Mouse (Mus musculus) monocyte, adult 2 months (primary cell): ENCODE results near the gene Pth1r.

Source experiments
- DNase-seq, 2 experiments: peaks; one replicate each; pipeline ENCODE4 v3.0.0; 2022; ENCODE audit warnings: low spot score in 2 of 2, low read depth in 1 of 2

Pth1r gene

DNA sequence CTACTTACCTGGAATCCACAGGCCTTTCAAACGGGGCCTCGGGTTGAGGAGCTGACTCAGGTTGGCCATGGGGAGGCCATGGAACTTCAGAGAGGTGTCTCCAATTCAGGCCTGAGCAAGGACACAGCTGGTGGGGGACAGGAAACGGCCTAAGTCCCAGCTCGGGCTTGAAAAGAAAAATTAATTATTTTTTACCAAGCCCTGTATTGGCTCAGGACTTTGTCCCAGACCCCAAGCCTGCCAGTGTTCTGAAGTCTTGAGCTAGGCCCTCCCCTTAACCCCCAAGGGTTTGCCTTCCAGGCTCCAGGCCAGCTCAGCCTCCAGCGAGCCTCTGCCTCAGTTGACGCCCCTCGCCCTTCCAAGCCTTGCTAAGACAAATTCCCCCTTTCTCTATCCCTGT is at the start of gene Pth1r:
TSS of gene Pth1r (minus strand) at position 185 of the 400 bp plus-strand sequence.
- DNase-seq, result no peak

- DNase-seq, result no peak
Measured at GRCm38 (mm10) chr9:110790462-110790861, 43.5 kb upstream of the Pth1r start.

- DNase-seq, result no peak
Measured at GRCm38 (mm10) chr9:110788169-110788568, 41.2 kb upstream of the Pth1r start.

- DNase-seq, result no peak
Measured at GRCm38 (mm10) chr9:110783611-110784010, 36.7 kb upstream of the Pth1r start.

- no peak for DNase-seq
Measured at GRCm38 (mm10) chr9:110781731-110782130, 34.8 kb upstream of the Pth1r start.

DNA sequence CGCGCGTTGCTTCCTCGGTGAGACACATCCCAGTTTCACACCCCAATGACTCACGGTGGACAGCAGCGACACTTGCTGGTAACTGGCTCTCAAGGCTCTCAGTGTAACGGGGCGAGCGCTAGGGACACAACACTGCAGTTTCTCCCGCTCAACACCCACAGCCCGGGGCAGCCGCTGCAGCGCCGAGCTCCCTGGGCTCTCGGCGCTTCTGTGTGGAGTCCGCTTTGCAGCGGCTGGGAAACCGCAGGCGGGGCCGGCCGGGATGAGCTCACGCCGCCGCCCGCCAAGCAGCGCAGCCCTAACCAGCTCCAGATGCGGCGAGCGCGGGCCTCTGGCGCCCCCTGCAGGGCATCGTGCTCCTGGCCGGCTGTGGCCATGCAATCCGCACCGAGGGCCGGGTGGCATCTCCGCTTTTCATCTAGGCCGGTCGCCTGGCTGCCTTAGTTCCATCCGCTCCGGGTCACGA is 34.3 kb upstream of the Pth1r start:
- peak; percentile 73 to 87 for DNase-seq

DNA sequence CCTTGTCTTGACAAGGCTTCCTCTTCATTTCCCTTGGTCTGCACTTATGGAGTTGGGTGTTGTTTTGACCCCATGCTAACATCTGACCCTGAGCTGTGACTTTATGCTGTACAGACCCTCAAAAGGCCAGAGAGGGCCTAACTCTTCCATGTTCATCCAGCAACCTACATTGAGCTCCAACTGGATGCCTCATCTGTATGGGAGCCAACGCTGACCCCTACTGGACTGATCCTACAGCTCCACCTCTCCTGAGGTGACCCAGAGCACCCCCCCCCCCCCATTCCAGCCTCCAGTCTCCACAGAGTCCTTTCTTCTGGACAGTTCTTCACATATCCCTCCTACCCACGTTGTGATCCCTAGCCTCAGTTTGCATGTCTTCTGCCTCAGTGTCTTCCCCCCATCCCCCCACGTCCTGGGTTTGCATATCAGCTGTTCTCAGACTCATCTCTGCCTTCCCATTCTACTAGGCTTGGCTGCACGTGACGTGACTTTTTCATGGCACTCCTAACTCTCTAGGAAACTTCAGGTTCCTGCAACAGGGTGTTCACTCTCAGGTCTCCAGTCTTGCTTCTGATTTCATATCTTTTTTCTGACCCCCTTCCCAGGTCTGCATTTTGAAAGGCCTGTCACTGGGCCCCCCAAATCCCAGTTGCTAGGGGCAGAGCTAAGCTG is 32.4 kb upstream of the Pth1r start:
- no peak for DNase-seq

DNA sequence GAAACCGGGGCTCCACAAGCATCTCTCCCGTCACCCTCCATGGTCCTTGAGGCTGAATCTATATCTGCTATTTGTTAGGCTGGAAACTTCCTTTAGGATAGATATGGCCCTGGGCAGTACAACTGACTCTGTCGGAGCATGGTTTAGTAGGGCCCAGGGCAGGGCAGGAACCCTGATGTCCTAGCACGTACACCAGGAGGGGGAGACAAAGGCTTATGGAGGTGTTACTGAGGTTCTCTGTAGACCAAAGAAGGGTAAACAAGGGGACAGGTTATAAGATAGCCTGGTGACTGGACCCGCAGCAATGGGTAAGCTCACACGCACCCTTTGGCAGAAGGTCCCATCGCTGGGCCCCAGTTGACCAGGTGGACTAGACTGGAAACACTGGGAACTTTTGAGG is 31.6 kb upstream of the Pth1r start:
- DNase-seq, result no peak

GRCm38 (mm10) chr9:110778100-110778499 is 31.2 kb upstream of the Pth1r start:
- no peak for DNase-seq

- DNase-seq, result no peak
Measured at GRCm38 (mm10) chr9:110775269-110776022, 28.5 kb upstream of the Pth1r start.

GRCm38 (mm10) chr9:110774403-110775268 is 27.7 kb upstream of the Pth1r start:
- no peak for DNase-seq

DNA sequence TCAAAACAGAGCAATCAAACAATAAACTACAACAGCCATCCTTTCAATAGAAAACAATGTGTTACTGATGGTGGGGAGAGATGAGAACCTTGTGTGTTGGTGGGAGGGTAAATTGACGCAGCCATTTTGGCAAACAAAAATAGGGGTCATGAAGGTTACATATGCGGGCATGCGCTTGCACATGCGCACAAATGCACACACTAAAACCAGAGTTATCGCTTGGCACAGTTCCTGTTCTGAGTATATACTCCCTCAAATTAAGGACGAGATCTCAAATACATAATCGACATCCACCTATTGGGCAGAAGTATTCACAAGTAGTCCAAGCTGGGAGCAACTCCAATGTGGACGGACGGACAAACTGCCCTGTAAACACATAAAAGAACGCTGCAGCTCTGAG is 25.4 kb upstream of the Pth1r start:
- no peak for DNase-seq

DNA sequence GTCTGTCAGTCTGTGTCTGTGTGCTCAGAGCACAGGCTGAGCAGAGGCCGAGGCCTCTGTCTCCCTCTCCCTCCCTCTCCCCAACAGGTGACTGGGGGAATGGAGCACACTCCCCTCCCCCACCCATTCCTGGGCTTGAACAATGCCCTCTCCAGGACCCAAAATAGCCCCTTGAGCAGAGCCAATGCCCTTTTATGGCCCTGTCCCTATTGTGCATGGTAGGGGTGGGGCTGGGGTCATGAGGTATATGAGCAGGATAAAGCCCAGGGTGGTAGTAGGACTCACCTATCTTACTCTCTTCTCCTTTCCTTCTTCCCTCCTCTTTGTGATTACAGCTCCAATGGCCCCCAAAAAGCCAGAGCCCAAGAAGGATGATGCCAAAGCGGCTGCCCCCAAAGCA is 16.5 kb upstream of the Pth1r start:
- no peak for DNase-seq

DNA sequence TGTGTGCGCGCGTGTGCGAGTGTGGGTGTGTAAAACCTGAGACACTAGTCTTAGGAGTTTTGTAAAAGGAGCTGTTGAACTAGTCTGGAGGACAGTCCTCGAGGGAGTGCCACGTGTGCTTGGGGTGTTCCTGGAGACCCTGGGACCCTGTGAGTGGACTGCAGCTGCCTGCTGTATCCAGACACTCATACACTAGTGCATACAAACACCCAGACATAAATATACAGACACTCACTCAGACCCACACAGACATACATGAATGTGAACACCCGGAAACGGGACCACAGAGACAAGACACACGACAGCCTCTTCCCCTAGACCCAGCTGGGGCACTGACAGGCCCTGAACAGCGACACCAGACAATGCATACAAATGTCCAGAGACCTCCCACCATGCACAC is 15.8 kb upstream of the Pth1r start:
- no peak for DNase-seq

- DNase-seq, result no peak
Measured at GRCm38 (mm10) chr9:110760886-110761285, 13.9 kb upstream of the Pth1r start.

DNA sequence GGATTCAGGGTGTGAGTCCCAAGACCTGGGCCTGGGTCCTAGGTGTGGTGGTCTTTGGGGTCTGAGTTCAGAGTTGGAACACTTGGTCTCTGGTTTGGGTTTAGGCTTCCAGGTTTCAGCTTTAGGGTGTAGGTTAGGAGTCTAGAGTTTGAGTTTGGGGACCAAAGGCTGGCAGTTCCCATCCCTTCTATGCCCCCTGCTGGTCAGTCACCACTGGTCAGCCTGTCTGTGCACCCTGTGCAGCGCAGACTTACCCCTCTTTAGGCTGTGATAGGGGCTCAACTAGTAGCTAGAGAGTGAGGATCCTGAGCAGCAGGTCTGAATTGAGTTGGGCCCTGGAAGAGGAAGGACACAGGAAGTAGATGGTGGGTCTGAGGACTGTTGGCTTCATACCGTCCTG is 12.3 kb upstream of the Pth1r start:
- peak in 1 of 2 experiments; percentile 24 for DNase-seq

DNA sequence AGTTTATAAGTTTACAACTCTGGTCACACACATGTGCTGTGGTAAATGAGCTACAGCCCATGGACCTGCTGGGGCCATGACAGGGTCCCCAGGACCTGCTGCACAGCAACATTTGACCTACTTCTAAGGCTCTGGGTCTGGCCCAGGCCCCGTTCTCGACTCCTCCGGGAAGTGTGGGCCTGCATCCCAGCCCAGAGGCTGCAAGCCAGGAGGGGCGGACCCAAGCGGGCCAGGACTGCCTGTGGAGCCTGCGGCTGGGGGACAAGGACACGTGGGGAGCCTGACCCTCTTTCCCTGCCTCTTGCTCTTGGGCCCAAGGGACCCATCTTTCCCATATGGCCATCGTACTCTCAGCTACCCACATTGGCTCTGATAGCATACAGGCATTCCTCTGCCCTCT is 11.7 kb upstream of the Pth1r start:
- no peak for DNase-seq

DNA sequence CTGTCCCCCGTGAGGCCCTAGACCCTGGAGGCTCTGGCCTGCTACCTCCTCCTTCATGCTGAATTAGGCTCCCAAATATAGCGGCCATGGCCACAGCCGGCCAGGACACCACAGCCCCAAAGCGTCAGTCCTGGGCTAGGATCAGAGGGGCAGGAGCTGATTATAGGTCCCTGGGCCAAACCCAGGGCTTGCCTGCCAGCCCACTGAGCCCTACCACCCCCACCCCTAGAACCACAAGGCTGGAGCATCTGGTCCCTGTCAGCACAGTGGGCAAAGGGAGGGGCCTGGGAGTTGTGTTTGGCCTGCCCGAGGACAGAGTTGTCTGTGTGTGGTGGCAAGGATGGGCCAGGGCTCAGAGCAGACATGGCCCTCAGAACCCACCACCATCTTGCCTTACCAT is 10.9 kb upstream of the Pth1r start:
- DNase-seq, result no peak

DNA sequence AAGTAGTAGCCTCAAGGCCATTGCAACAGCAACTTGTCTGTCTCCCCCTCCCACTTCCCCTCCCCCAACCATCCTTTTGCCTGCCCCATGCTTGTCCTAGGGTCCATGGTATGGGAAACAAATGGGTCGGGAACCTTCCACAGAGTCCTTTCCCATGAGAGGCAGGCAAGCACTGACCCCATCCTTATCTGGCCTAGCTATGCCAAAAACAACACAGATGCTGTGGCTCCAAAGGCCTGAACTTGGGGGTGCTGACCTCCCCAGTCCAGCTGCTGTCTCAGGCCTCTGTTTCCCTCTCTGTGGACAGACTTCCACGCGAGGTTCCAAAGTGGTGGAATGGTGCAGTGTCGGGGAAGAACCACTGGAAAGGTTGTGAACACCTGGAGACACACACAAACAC is 6.8 kb upstream of the Pth1r start:
- no peak for DNase-seq

DNA sequence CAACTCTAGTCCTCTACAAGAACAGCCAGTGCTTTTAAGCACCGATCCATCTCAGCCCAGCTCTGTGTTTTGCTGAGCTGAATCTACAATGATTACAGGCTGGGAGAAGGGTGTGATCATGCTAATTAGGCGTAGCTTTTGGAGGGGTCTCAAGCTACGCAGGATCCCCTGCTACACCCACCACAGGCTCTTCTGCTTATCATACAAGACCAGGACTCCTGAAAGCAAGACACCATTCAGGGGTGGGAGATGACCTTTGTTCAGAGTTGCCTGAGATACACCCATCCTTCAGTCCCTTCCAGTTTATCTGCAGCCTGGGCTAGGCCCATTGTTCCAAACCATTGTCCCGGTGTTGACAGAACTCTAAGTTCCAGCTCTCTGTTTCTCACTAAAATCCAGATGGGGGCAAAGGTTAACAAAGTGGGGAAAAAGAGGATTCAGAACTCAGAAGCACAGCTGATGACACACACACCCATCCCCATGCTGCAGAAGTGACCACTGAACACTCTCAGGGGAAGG is 6.0 kb upstream of the Pth1r start:
- DNase-seq, result no peak

- DNase-seq, result no peak
Measured at GRCm38 (mm10) chr9:110751412-110751811, 4.5 kb upstream of the Pth1r start.
